10 mouse cellular contexts compared by ENCODE assay signal in genomic region chr15:94463251-94463650, GRCm38 (mm10). TPM values are rescaled to one million over a fixed set of nuclear protein-coding genes. Genes with fewer than 3 reads are reported as not detected.
A peak's percentile ranks its signal among the peaks of the same experiment; 100 is the strongest.
DNase-seq lines count a peak whose midpoint lies in the region; TF ChIP-seq lines count a peak whose summit lies in the region.
"Had no signal": no experiment of that assay in that cellular context is flagged by ENCODE, and none has a peak within 500 bp of the region (broad histone marks: within the 10 kb centered on the region; RNA-seq: fewer than 3 reads in every experiment).

No protein-coding gene starts in this region.

- no peaks in the 10 kb centered on the region for H3K36me3 ChIP-seq in C2C12 (ENCODE audit: control insufficient read depth, insufficient read depth)
- H3K36me3 ChIP-seq: heart, embryonic 15.5 days had no signal

- intact Hi-C loops in left cerebral cortex, postnatal 14 days (cut with DNase I) = no loop called here

- H3K79me3 ChIP-seq in C2C12 (ENCODE audit: low read depth) = no peaks in the 10 kb centered on the region

- H3K79me2 ChIP-seq in C2C12 (ENCODE audit: control insufficient read depth, insufficient read depth) = no peaks in the 10 kb centered on the region

- no peaks in the 10 kb centered on the region for H3K27me3 ChIP-seq in C2C12 (ENCODE audit: control insufficient read depth, insufficient read depth, insufficient read length)
- H3K27me3 ChIP-seq: heart, embryonic 15.5 days had no signal

- peak; percentile 43 for TF ChIP-seq CTCF in C2C12 (IDR thresholded peaks at IDR 0.05; ENCODE audit: control insufficient read depth, insufficient read depth, insufficient read length)

- H3ac ChIP-seq in C2C12 (ENCODE audit: control insufficient read depth, insufficient read length, low read depth) = no peak overlapping the region

- no peak overlapping the region for H3K4me3 ChIP-seq in C2C12 (ENCODE audit: insufficient read depth, poor library complexity, severe bottlenecking)
- H3K4me3 ChIP-seq: heart, embryonic 15.5 days had no signal

- DNase-seq in kidney, adult 8-10 months = peak; percentile 3
- no peak for DNase-seq in kidney, adult 11 months
- DNase-seq in ZHBTc4 (ENCODE audit: low read depth, low spot score) = peak; percentile 59
- DNase-seq in gastrocnemius, postnatal 25 days = peak; percentile 38
- DNase-seq in left cerebral cortex, postnatal 14 days (ENCODE audit: low spot score in 2 of 2) = no peak
- no peak for DNase-seq in spleen, postnatal 36 days (ENCODE audit: low spot score in 2 of 2)
- no peak for DNase-seq in right cerebral cortex, postnatal 10 days (ENCODE audit: low spot score in 2 of 2)

TF ChIP-seq in C2C12, 6 proteins besides CTCF, POLR2A, EP300 and RAD21:
- TF ChIP-seq MYOD1 (IDR thresholded peaks at IDR 0.05; ENCODE audit: control insufficient read depth, insufficient read length, low read depth) (no peak), USF1 (IDR thresholded peaks at IDR 0.05; ENCODE audit: low read depth) (no peak), MYOG (IDR thresholded peaks at IDR 0.05; ENCODE audit: control insufficient read depth, extremely low read depth, insufficient read length) (no peak), MAX (IDR thresholded peaks at IDR 0.05) (no peak), CEBPB (IDR thresholded peaks at IDR 0.05; ENCODE audit: low read depth) (no peak), FOSL1 (IDR thresholded peaks at IDR 0.05; ENCODE audit: insufficient read depth, low read length, poor library complexity, severe bottlenecking) (no peak)

RNA-seq across cellular contexts. Expression of gene Adamts20, which starts 2.0 kb away (rescaled TPM):
- not detected for polyA plus RNA-seq in C2C12 (2012; fragmentation: generic; extraction: Trizol)
- 10 to 100 TPM; 12.0 to 13.9 TPM for total RNA-seq in gastrocnemius, postnatal 25 days (2021)
- 10 to 100 TPM; 10.0 to 11.4 TPM for total RNA-seq in left cerebral cortex, postnatal 14 days (2021)
- polyA plus RNA-seq: small intestine, adult 2 months had no signal

Comparison
In these comparisons a context has a peak if more than half of its experiments do, and no peak if none do; other contexts are left out.
1. DNase-seq: peak in kidney, adult 8-10 months (2 of 2), ZHBTc4 (single experiment) and gastrocnemius, postnatal 25 days (single experiment); none in kidney, adult 11 months (single experiment), left cerebral cortex, postnatal 14 days (0 of 2), spleen, postnatal 36 days (0 of 2) and right cerebral cortex, postnatal 10 days (0 of 2).